Mouse (Mus musculus) spleen, adult 18-20 months (tissue): Measurements from ENCODE around the gene Spata5.
"Not testable (repeated sequence)": the region's sequence is repeated elsewhere in the genome, so short reads cannot be mapped to it uniquely, and the experiment has no call there.

Source experiments
- DNase-seq, 2 experiments: peaks; one replicate each; pipeline ENCODE4 v3.0.0; 2022; ENCODE audit warnings: mixed read lengths in 2 of 2

Spata5 gene

DNA sequence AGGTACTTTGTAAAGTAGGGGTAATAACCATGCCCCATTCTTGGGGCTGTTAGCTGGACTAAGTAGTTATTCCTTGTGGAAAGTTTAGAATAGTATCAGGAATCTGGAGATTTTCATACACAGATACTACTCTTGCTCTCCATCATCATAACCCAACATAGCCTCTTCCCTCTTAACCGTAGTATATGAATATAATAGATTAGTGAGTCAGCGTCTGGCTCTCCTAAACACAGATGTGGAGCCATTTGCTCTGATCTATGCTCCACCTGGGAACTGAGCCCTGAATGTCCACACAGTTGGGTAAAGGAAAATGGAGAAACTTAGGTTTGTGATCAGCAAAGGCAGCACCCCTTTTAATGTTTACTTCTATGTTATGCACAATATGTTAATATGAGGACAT is 96.7 kb downstream of the Spata5 start:
- DNase-seq: no peak

DNA sequence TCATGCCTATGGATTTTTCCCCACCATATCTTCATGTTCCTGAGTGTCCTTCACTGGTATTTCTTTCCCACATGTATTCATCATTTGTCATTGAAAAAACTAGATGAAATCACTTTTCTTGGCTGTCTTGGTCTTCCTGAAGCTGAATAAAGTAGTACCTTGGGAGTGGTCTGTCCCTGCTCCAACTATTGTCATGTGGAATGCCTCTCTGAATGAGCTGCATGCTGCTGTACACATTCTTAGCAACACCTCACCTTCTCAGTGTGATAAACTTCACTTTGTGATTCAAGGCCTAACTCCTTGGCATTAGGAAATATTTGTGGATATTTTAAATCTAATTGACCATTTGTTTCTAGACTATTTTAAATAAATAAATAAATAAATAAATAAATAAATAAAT is 98.9 kb downstream of the Spata5 start:
- no peak for DNase-seq

DNA sequence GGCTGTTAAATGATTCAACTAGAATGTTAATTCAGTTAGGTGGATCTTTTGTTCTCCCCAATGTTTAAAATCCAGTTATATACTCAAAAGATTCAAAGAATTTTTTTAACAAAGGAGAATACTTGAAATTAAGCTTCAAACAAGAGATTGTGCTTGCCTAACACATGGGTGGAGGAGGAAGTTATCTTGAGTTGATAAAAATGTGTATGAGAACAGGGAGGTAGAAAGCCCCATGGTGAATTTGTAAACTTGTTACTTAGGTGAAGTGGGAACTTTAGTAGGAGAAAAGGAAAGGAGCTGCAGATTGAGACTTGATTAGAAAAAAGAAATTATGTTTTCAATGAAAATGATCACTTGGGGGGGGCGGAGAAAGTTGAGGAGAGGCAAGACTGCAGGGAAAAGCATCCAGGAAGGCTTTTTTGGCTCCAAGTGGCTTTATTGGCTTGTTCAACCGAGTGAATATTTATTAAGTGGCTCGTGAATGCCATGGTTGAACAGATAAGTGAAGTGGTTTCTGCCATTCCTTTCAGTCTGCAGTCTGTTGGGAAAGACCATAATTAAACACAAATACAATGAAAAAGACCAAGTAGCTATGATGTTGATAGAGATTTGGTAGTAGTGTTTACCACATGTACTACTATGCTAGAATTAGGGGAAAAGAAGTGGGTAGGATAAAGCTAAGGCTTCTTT is 100.8 kb downstream of the Spata5 start:
- DNase-seq: no peak

DNA sequence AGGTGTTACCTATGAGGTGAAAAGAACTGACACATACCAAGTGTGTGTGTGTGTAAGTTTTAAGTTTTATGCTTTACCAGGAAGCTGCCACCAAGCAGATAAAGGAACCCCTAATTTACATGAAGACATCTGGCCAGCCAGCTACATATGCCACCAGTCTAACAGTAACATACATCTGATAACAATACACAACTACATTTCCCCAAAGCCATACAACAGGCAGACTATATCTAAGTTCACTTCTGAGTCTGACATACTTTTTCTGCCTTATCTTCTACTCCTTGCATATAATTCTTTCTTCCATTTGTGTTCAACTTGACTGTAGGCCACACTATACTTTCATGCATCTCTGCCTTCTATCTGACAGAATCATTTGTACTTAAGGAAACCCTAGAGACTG is 112.4 kb downstream of the Spata5 start:
- no peak for DNase-seq

DNA sequence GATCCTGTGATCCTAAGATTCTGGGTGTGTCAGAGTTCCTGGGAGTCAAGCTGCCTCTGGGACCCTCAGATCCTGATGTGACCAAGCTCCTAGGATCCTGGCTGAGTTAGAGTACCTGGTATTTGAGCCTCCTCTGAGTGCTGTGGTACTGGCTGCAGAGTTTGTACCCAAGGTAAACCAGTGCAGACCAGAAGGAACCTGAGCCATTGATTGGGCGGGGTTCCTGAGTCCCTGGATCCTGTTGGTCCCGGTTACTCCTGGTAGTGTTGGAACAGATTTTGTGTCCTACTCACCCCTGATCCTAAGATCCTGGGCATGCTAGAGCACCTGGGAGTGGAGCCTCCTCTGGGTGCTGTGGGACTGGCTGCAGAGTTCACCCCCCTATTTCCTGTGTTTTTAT is 121.0 kb downstream of the Spata5 start:
- not testable (repeated sequence) for DNase-seq

DNA sequence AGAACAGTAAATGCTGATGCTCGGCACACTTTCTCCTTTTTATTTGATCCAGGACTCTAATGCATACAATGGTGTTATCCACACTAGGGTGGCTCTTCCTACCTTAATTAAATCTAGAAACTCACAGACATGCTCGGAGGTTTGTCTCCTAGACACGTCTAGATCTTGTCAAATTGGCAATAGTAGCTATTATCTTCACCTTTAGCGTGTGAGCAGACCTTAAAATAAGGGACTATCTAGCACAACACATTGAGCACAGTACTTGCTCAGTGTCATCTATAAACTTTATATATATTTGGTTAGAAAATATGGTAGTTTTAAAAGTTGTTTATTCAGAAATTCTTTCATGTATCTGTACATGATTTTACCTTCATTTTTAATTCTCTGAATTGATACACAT is 126.7 kb downstream of the Spata5 start:
- DNase-seq: no peak

DNA sequence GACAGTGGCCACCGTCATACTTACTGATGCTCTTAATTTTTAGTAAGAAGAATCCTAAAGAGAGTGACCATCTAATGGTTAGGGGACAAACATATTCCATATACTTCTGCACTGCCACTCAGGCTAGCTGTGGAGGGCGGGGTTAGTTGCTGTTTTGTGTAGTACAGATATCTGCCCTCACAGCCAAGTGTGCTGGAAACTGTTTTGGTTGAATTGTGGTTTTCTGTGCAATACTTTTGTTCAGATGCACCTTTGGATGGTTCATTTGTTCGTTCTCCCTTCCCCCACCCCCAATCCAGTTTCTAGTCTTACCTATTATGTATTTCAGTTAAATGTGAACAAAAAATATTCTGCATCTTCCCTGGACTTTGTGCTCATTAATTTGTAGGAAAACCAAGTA is 130.5 kb downstream of the Spata5 start:
- no peak for DNase-seq

DNA sequence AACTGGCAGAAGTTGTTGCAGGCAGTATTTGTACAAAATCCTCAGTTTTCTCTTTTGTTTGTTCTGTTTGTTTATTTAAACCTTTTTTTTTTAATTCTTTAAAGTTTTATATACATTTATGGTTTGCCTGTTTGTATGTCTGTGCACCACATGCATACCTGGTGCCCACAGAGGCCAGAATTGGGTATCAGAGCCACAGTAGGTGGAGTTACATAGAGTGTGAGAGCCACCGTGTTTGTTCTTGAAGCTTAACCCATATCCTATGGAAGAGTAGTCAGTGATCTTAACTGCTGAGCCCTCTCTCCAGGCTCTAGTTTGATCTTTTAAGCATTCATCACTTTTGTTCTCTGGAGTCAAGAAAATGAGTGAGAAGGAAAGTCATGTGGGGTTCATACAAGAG is 130.9 kb downstream of the Spata5 start:
- no peak for DNase-seq

DNA sequence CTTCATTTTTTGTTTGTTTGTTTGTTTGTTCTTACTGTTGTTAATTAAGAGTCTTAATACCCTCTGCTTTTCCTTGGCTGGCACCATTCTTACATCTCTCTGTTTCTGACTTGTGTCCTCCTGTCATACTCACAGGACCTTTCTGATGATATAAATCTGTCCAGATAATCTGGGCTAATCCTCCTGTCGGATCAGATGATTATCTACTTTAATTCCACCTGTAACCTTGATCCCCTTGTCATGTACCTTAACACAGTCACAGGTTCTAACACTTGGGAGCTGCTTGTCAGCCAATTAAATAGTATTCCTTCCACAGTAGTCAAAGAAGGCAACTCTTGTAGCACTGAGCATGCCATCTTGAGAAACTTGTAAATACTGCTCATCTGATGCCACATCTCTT is 131.8 kb downstream of the Spata5 start:
- DNase-seq: no peak

DNA sequence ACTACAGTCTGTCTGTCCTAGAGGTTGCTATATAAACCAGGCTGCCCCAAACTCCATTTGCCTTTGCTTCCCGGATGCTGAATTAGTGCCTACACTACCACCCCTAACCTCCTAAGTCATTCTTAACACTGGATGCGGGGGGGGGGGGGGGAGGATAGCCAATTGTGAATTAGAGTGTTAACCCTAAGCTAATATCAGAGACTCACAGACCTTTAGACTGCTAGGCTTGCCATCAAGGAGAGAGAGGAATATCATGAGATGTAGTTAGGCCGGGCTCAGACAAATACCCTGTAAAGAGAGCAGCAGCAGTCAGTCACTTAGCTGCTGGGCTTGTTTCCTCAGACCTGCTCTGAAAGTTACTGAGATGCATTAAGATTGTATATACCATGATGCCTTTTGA is 132.5 kb downstream of the Spata5 start:
- no peak for DNase-seq

DNA sequence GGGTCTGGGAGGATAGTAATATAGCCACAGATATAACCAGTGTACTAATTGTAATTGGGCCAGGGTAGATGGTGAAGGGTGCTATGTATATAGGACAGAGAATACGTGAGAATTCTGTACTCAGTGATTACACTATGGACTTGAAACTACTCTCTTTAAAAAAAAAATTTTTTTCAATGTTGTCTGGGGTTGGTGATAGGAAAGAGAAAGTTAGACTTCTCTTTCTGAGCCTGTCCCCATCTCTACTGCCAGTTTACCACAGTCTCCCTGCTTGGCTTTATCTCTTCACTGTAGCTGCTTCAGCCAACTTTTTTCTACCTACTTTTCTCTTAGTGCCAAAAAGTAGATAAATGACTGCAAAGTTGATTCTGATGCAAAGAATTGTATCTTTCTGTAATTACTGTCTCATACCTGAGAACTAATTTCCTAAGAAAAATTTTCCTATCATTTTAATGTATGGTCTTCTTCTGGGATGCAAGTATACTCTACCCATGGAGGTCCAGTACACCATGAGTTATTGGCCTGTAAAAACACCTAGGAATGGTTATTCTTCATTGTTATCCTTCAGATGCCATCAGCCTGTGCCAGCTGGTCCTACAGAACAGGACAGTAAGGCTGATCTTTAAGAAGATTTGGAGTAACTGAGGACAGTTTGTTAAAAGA is 133.8 kb downstream of the Spata5 start:
- DNase-seq: no peak

DNA sequence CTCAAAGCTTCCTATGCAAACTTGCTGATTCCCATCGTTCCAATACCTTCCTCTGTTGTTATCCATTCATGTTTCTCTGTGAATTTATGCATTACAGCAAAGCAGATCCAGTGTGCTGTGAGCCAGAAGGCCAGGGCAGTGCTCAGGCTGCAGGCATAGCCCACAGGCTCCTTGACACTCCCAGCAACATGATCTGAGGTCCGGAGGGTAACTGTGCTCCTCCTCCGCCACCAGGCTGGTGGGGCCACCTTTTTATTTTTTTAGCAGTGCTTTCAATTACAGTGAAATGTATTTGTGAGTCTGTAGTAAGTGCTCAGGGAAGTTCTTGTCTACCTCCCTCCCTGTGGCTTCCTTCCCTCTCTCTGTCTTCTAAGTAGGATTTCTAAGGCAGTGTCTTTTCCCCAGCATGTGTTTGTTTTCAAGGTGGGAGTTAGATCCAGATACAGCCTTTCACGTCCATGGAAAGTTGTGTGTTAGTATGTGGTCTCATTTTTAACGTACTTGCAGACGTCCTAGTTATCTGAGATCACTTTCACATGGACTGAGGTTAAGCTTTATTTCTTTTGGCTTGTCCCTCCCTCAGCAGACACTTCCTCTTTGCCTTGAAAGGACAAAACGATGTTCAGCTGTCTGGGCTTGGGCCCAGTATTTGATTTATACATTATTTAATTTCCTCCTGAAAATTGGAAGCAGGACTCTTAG is 136.9 kb downstream of the Spata5 start:
- DNase-seq: no peak

DNA sequence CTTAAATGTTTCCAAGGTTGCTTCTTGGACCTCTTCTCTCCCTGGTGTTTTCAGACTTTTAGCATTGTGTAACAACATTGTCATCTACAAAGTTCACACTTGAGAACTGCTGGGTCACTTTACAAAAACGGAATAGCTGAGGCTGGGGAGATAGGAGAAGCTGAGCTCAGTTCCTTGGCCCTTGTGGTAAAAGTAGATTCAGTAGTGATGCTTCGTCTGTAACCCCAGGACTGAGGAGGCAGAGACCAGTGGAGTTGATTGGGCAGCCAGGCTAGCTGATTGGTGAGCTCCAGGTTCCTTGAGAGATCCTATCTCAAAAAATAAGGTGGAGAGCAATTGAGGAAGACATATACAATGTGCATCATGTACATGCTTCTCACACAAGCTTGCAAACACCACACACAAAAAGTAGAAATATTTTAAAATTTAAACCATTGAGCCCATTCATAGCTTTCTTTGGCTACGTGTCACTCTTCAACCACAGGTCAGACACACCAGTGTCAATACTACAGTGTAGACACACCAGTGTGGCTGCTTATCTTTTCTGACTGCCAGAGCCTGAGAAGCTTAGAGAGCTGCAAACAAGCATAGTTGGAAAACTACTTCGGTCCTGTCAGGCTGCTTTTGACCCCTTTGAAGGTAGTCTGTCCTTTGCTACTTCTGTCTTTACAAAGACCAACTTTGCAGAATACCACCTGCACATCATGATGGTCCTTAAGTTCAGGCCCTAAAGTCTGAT is 138.2 kb downstream of the Spata5 start:
- no peak for DNase-seq

DNA sequence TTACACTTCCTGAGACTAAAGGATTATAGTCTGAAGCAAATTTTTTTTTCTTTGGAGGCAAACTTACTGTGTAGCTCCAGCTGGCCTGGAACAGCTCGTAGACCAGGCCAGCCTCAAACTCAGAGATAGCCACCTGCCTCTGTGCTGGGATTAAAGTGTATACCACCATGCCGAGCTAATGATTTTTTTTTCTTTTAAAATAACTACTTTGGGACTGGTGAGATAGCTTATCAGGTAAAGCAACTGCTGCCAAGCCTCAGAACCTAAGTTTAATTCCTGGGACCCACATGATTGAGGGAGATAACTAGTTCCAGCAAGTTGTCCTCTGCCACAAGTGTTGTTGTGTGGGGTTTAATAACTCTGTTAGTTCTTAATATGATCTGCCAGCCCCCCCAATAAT is 139.6 kb downstream of the Spata5 start:
- DNase-seq: no peak

DNA sequence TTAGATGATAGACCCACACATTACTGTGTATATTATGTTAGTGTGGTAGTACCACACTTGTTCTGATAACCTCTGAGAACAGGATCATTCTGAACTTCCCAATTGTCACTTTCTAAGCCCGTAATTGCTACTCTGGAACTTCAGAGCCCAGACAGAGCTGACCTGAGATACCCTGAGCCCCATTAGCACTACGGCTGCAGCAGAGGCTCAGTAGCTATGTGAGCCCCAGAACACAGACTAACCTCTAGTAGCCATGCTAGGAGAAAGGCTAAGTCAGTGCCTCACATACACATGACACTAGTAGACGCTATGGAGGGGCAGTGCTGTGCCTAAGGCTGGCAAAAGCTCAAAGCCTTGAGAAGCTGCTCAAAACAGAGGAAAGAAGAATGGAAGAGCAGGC is 141.8 kb downstream of the Spata5 start:
- DNase-seq: no peak

DNA sequence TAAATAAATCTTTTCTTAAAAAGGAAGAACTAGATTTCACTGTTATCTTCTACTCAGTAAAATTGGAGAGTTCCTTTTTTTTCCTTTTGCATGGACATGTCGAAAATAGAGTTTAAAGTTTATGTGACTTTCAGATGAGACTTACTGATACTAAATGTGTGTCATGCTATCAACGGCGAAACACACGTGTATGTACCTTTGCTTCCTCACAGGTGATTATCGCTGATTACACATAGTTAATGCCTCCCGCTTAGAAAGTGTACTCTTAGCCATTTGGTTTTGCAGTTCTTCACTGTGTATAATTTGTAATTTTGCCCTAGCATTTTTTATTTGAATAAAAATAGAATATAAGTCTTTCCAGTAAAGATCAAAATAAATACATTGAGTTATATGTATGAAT is 146.4 kb downstream of the Spata5 start:
- DNase-seq: no peak

DNA sequence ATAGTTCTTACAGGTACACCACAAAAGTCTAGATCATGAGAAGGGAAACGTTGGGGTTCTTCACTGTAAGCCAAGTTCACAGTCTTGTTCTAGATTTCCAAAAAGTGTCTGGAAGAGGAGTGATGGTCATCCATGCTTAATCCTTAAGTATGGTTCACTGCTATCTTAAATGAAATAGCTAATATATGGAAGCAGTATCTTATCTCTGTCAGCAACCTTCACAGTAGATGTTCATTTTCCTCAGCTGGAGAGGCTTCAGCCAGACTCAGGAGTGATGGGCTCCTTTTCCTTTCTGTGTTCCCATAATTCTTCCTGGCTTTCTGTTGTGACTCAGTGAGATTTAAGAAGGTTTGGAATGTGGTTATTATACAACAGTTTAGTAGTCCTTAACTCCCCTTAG is 147.8 kb downstream of the Spata5 start:
- no peak for DNase-seq

DNA sequence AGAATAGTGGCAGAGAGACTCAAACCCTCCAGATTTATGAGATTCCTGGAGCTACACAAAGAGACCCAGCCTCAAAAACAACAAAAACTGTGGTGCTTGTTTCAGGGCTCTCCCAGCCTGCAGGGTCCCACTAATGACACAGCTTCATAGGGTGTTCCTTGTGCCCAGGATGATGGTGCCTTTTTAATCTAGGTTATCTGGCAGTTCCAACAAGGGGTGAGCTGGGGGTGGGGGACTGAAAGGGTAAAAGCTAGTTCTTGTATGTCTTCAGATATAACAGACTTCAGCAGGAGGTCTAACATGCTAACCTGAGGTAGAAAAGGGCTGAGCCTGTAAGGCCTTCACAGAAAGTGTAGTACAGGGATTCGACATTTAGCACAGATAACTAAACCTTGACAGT is 149.1 kb downstream of the Spata5 start:
- no peak for DNase-seq

DNA sequence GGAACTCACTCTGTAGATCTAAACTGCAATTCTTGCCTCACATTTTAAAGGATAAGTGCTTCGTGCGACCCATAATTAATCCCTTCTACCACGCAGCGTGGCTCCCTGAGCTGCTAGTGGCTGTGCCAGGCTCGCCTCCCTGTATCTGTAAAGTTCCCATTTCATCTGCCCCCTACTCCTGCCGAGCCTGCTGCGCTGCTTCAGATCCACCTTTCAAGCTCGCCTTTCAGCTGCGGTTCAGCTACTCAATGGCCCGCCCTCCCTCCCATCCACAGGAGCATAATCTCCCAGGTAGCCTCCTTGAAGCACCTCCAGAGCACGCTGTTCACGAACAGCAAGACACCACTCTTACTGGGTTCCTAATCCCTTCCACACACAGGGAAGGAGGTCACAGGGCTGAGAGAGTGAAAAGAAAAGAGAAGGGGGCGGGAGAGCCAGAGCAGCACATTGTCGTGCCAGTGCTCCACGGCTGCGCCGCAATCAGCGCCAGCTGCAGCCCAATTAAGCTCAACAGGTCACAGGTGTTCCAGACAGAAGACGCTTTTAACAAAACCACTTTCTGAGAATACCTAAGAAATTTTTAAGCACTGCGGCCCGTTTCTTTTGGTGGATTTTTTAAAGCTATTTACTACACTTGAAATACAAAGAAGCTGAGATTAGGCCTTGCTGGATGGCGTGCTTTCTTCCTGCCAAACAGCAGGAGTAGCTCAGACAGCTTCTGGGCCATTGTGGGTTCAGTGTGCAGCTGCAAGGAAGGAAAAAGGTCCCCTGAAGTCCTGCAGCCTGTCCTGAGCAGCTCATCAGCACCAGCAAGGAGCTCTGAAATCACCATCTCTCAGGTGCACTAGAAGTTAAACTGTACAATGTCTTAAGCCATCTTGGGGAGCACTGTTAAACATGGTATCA is 150.2 kb downstream of the Spata5 start:
- DNase-seq: no peak

DNA sequence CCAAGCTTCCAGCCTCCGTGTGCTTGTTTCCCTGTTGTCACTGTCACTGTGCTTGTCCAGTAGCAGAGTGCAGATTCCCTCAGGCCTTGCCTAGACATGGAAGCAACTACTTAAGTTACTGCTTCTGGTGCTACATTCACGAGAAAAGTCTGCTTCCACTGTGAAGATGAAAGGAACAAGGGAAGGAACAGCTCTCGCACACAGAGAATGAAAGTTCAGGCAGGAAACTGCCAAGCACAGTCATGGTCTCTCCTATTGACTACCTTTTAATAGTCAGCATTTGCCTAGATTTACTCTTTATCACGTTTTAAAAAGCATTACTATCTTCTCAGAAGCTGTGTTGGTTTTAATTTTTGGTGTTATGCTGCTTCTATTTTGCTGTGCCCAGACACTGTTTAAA is 151.9 kb downstream of the Spata5 start:
- no peak for DNase-seq

DNA sequence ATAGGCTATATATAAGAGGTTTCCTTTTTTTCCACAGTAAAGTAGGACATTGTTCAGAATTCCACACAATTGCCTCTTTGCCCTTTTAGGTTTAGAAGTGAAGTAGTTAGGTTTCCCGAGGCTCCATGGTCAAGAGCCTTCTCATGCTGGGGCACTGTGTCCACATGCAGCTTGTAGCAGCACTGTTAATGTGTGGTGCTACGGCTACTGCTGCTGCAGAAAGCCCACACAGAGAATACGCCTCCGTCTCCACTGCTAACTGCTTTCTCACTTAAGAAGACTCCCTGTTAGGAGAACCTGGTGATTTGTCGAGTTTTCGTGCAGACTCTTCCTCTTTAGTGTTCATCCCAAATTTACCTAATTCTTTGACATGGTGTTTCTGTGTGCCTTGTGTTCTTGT is 152.4 kb downstream of the Spata5 start:
- DNase-seq: no peak

DNA sequence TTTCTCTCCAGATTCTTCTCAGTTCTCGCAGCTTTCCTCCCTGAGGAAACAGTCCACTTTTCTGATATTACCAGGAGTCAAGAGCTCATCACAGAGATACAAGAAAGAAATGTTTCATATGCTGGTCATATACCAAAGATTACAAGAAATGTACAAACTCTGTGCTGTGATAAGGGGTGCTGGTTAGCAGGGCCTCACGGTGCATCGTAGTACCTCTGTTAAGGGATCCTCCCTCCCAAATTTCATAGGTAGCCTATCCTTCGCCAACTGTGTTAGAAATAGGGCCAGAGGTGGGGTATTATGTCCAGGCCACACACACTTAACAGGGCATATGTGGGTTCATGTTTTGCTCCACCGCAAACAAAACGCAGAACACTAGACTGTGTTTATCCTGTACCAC is 157.1 kb downstream of the Spata5 start:
- no peak for DNase-seq

DNA sequence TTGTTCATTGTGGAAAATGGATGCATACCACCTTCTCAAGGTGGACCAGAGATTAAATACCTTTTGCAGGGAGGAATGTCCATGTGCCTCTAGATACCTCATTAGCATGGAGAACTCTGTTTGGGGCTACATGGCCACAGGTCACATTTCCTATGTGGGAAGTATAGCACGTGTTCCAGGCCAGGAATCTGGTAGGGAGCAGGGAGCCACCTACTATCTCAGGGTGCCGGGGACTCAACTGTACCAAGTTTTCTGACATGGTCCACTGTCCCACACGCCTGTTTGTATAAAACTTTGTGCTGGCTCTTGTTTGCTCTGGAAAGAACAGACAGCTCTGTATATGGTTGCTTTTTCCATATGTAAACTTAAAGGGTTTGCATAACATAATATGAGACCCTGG is 158.0 kb downstream of the Spata5 start:
- DNase-seq: no peak
